Mouse (Mus musculus) intestine, embryonic 16.5 days (tissue): ENCODE measurements around the gene Prss56. TPM values are rescaled to one million over a fixed set of nuclear protein-coding genes. Genes with fewer than 3 reads are reported as not detected.

Experiments used
- polyA plus RNA-seq: library from polyadenylated mRNA; unstranded; fragments of >200 nt; fragmentation: Nextera tagmentation; extraction: Ambion mirVana; gene quantifications from 2 replicates; pipeline ENCODE4 v1.2.1, GENCODE M21; 2015

Prss56 gene
- polyA plus RNA-seq, 1 experiment from 2014 or later = not detected

Other genes with a start within 250 kb of the Prss56 start
- not detected in 2 replicates for gene Alppl2, start 93.4 kb upstream of the Prss56 start, polyA plus RNA-seq
- gene Alpi, start 81.7 kb upstream of the Prss56 start, polyA plus RNA-seq = 256 and 345 TPM in 2 replicates
- 0.10 TPM in 1 of 2 replicates, not detected in the other for gene Akp3, start 58.3 kb upstream of the Prss56 start, polyA plus RNA-seq
- 0.95 and 1.1 TPM in 2 replicates for gene Ecel1, start 26.8 kb upstream of the Prss56 start, polyA plus RNA-seq
- 0.05 TPM in 1 of 2 replicates, not detected in the other for gene Chrnd, start 7.3 kb downstream of the Prss56 start, polyA plus RNA-seq
- 0.13 and 0.21 TPM in 2 replicates for gene Chrng, start 21.3 kb downstream of the Prss56 start, polyA plus RNA-seq
- 161 and 172 TPM in 2 replicates for gene Eif4e2, start 30.6 kb downstream of the Prss56 start, polyA plus RNA-seq
- 1.2 and 1.8 TPM in 2 replicates for gene Efhd1, start 81.0 kb downstream of the Prss56 start, polyA plus RNA-seq
- gene Gigyf2, start 143.7 kb downstream of the Prss56 start, polyA plus RNA-seq = 38.4 and 39.1 TPM in 2 replicates
- gene Kcnj13, start 211.4 kb downstream of the Prss56 start, polyA plus RNA-seq = 0.48 and 0.62 TPM in 2 replicates